Mouse (Mus musculus): ENCODE results near the gene Adipor2.

Gene Adipor2

DNA sequence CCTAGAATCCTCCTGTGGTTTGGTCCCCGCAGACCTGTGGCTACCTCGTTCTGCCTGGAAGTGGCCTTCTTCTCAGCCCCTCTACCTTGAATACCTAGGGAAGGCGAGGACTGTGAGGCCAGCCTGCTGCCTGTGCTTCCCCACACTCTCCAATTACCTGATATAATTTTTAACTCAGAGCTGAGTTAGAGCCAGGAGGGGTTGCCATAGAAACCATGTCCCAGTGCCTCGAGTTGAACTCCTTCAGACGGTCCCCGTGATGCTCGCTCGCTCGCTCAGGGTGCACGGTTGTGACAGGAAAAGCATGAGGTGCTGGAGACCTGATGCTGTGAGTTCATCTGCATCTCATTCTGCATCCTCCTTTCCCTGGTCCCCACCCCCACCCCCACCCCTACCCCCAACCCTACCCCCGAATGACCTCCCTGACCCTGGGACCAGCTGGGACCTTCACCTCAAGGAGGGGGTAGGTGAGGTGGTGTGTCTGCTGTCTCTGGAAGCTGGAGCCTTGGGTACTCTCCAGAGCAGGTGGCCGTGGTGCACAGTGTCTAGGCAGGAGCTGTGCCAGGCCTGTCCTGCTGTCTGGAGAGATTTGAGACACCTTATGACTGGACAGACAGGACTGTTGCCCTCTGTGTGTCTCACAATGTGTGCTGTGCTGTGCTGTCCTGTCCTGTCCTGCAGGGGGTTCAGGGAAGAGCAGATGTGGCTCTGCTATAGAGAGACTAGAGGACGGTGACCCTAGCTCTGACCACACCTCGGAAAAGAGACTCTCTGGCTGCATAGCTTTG is 103.7 kb downstream of the Adipor2 start:
- no peak for DNase-seq (ENCODE audit: low read depth, low spot score)

GRCm38 (mm10) chr6:119313096-119313495 is 104.4 kb downstream of the Adipor2 start:
- no peak for DNase-seq (ENCODE audit: low read depth, low spot score)

DNA sequence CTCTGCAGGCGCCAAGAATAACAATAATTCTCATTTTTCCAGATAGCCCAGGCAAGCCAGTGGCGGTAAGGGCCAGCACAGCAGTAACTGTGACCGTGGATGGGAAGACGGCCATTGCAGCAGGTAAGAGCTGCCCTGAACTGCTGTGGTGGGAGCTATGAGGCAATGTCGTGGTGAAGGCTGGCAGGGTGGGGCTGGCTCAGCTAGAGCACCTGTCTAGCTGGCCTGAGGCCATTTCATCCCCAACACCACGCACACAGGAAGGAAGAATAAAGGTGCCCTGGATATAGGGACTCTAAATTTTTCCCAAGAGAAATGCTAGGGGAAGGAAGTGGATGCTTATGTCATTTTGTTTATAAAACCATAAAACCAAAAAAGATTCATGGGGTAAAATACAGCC is 105.1 kb downstream of the Adipor2 start:
- DNase-seq (ENCODE audit: low read depth, low spot score) = no peak

- no peak for DNase-seq (ENCODE audit: low read depth, low spot score)
Observed at GRCm38 (mm10) chr6:119310176-119310575, 107.3 kb downstream of the Adipor2 start.

GRCm38 (mm10) chr6:119307867-119308413 is 109.6 kb downstream of the Adipor2 start:
- DNase-seq (ENCODE audit: low read depth, low spot score) = no peak

DNA sequence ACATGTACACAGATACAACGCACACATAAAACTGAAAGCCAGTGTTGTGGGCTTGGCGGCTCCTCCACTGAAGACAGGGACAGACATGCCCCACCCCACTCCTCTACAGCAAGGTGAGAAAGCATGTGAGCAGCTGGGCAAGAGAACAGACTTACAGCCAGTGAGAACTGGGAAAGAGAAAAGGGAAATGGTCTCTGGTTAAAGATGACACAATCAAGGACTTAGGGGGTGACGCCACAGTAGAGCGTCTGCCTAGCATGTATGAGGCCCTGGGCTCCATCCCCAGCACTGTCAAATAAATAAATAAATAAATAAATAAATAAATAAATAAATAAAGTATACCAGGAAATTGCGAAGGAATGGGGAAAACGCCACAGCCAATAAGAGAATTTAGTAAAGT is 114.2 kb downstream of the Adipor2 start:
- no peak for DNase-seq (ENCODE audit: low read depth, low spot score)

All from WW6 (cell line).